Mouse (Mus musculus): ENCODE results near the gene Tfpt. TPM values are rescaled to one million over a fixed set of nuclear protein-coding genes. Genes with fewer than 3 reads are reported as not detected.
"Not testable (repeated sequence)": the region's sequence is repeated elsewhere in the genome, so short reads cannot be mapped to it uniquely, and the experiment has no call there.

Gene Tfpt
- polyA plus RNA-seq, 1 experiment from 2014 or later, result 14.6 TPM

GRCm38 (mm10) chr7:3580029-3580428 lies 49.7 kb downstream of the Tfpt start:
- Histone ChIP-seq H3K9me3 (ENCODE audit: control insufficient read depth, low read length) (no peaks in the 10 kb centered on the region), H3K4me2 (replicated peaks; ENCODE audit: low read depth) (no peak overlapping the region), H3K9ac (ENCODE audit: low read length) (no peak overlapping the region), H3K27me3 (ENCODE audit: control insufficient read depth, insufficient read depth, low read length) (no peaks in the 10 kb centered on the region), H3K27ac (replicated peaks) (no peak overlapping the region), H3K4me1 (replicated peaks; ENCODE audit: control insufficient read depth, insufficient read depth) (no peaks in the 10 kb centered on the region), H3K36me3 (ENCODE audit: control insufficient read depth, insufficient read depth, low read length) (no peaks in the 10 kb centered on the region), H3K4me3 (ENCODE audit: low read depth, low read length) (no peak overlapping the region)
- no peak for DNase-seq (ENCODE audit: low spot score)
- ATAC-seq (ENCODE audit: low FRiP score, low TSS enrichment), result no peak
- TF ChIP-seq EP300 (optimal IDR thresholded peaks at IDR 0.05) (no peak), CTCF (IDR thresholded peaks at IDR 0.05; ENCODE audit: low read depth) (no peak)
- 55% methylated on average over 2 of the region's 2 CpGs for WGBS

GRCm38 (mm10) chr7:3578952-3579546 lies 50.7 kb downstream of the Tfpt start:
- no peaks in the 10 kb centered on the region for H3K4me1 ChIP-seq (replicated peaks; ENCODE audit: control insufficient read depth, insufficient read depth)
- DNase-seq (ENCODE audit: low spot score), result no peak
- no peaks in the 10 kb centered on the region for H3K9me3 ChIP-seq (ENCODE audit: control insufficient read depth, low read length)
- H3K9ac ChIP-seq (ENCODE audit: low read length), result no peak overlapping the region
- H3K36me3 ChIP-seq (ENCODE audit: control insufficient read depth, insufficient read depth, low read length), result no peaks in the 10 kb centered on the region
- H3K27ac ChIP-seq (replicated peaks), result no peak overlapping the region
- no peak overlapping the region for H3K4me2 ChIP-seq (replicated peaks; ENCODE audit: low read depth)
- no peak overlapping the region for H3K4me3 ChIP-seq (ENCODE audit: low read depth, low read length)
- ATAC-seq (ENCODE audit: low FRiP score, low TSS enrichment), result no peak
- H3K27me3 ChIP-seq (ENCODE audit: control insufficient read depth, insufficient read depth, low read length), result no peaks in the 10 kb centered on the region
- TF ChIP-seq CTCF (IDR thresholded peaks at IDR 0.05; ENCODE audit: low read depth), result no peak
- no peak for TF ChIP-seq EP300 (optimal IDR thresholded peaks at IDR 0.05)
- 54% methylated on average over 6 of the region's 6 CpGs for WGBS

DNA sequence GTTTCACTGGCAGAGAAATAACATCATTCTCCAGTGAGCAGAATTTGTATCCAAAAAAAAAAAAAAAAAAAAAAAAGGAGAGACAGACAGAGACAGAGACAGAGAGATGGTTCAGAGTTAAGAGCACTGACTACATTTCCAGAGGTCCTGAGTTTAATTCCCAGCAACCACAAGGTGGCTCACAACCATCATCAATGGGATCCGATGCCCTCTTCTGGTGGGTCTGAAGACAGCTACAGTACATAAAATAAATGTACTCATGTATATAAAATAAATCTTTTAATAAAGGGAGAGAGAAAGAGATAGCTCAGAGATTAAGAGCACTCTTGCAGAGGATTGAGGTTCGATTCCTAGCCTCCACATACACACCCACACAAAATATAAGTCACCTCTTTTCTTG lies 51.5 kb downstream of the Tfpt start:
- H3K9ac ChIP-seq (ENCODE audit: low read length), result no peak overlapping the region
- no peaks in the 10 kb centered on the region for H3K9me3 ChIP-seq (ENCODE audit: control insufficient read depth, low read length)
- ATAC-seq (ENCODE audit: low FRiP score, low TSS enrichment) (no peak), DNase-seq (ENCODE audit: low spot score) (no peak)
- no peak overlapping the region for H3K4me3 ChIP-seq (ENCODE audit: low read depth, low read length)
- H3K27ac ChIP-seq (replicated peaks), result no peak overlapping the region
- WGBS, result 74% methylated on average over 2 of the region's 2 CpGs
- TF ChIP-seq EP300 (optimal IDR thresholded peaks at IDR 0.05) (no peak), CTCF (IDR thresholded peaks at IDR 0.05; ENCODE audit: low read depth) (peak; percentile 33)
- no peaks in the 10 kb centered on the region for H3K27me3 ChIP-seq (ENCODE audit: control insufficient read depth, insufficient read depth, low read length)
- H3K4me1 ChIP-seq (replicated peaks; ENCODE audit: control insufficient read depth, insufficient read depth), result no peaks in the 10 kb centered on the region
- H3K36me3 ChIP-seq (ENCODE audit: control insufficient read depth, insufficient read depth, low read length), result no peaks in the 10 kb centered on the region
- no peak overlapping the region for H3K4me2 ChIP-seq (replicated peaks; ENCODE audit: low read depth)

GRCm38 (mm10) chr7:3576354-3577124 lies 53.2 kb downstream of the Tfpt start:
- no peaks in the 10 kb centered on the region for H3K4me1 ChIP-seq (replicated peaks; ENCODE audit: control insufficient read depth, insufficient read depth)
- no peak overlapping the region for H3K4me3 ChIP-seq (ENCODE audit: low read depth, low read length)
- H3K27ac ChIP-seq (replicated peaks), result no peak overlapping the region
- no peaks in the 10 kb centered on the region for H3K27me3 ChIP-seq (ENCODE audit: control insufficient read depth, insufficient read depth, low read length)
- no peak for DNase-seq (ENCODE audit: low spot score)
- no peak for ATAC-seq (ENCODE audit: low FRiP score, low TSS enrichment)
- 70% methylated on average over 5 of the region's 5 CpGs for WGBS
- no peak overlapping the region for H3K4me2 ChIP-seq (replicated peaks; ENCODE audit: low read depth)
- no peak overlapping the region for H3K9ac ChIP-seq (ENCODE audit: low read length)
- H3K36me3 ChIP-seq (ENCODE audit: control insufficient read depth, insufficient read depth, low read length), result no peaks in the 10 kb centered on the region
- TF ChIP-seq CTCF (IDR thresholded peaks at IDR 0.05; ENCODE audit: low read depth), result no peak
- TF ChIP-seq EP300 (optimal IDR thresholded peaks at IDR 0.05), result no peak
- no peaks in the 10 kb centered on the region for H3K9me3 ChIP-seq (ENCODE audit: control insufficient read depth, low read length)

GRCm38 (mm10) chr7:3574216-3574615 lies 55.5 kb downstream of the Tfpt start:
- H3K27ac ChIP-seq (replicated peaks), result no peak overlapping the region
- H3K9me3 ChIP-seq (ENCODE audit: control insufficient read depth, low read length), result no peaks in the 10 kb centered on the region
- no peak overlapping the region for H3K9ac ChIP-seq (ENCODE audit: low read length)
- H3K27me3 ChIP-seq (ENCODE audit: control insufficient read depth, insufficient read depth, low read length), result no peaks in the 10 kb centered on the region
- H3K4me2 ChIP-seq (replicated peaks; ENCODE audit: low read depth), result no peak overlapping the region
- DNase-seq (ENCODE audit: low spot score) (no peak), ATAC-seq (ENCODE audit: low FRiP score, low TSS enrichment) (no peak)
- no peaks in the 10 kb centered on the region for H3K36me3 ChIP-seq (ENCODE audit: control insufficient read depth, insufficient read depth, low read length)
- TF ChIP-seq EP300 (optimal IDR thresholded peaks at IDR 0.05), result no peak
- TF ChIP-seq CTCF (IDR thresholded peaks at IDR 0.05; ENCODE audit: low read depth), result peak; percentile 34
- no peak overlapping the region for H3K4me3 ChIP-seq (ENCODE audit: low read depth, low read length)
- 39% methylated on average over 5 of the region's 5 CpGs for WGBS
- H3K4me1 ChIP-seq (replicated peaks; ENCODE audit: control insufficient read depth, insufficient read depth), result no peaks in the 10 kb centered on the region

DNA sequence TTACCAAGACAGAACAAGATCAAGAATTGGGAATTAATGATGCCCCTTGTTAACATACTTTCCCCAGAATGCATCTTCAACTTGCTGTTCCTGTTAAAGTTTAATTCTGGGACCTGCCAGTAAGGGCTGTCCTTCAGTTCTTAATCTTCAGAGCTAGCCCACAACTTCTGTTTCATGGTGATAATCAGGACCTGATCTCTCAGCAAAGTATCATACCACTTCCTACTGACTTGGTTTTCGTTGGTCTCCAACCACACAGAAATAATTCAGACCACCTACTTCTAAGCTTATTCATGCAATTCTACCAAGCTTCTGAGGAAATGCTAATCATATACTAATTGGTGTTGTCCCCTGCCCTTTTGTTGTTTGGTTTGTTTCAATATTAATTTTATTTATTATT lies 57.9 kb downstream of the Tfpt start:
- Histone ChIP-seq H3K27ac (replicated peaks) (no peak overlapping the region), H3K9ac (ENCODE audit: low read length) (no peak overlapping the region), H3K9me3 (ENCODE audit: control insufficient read depth, low read length) (no peaks in the 10 kb centered on the region), H3K4me2 (replicated peaks; ENCODE audit: low read depth) (no peak overlapping the region), H3K4me3 (ENCODE audit: low read depth, low read length) (no peak overlapping the region), H3K4me1 (replicated peaks; ENCODE audit: control insufficient read depth, insufficient read depth) (no peaks in the 10 kb centered on the region), H3K27me3 (ENCODE audit: control insufficient read depth, insufficient read depth, low read length) (no peaks in the 10 kb centered on the region), H3K36me3 (ENCODE audit: control insufficient read depth, insufficient read depth, low read length) (no peaks in the 10 kb centered on the region)
- no peak for DNase-seq (ENCODE audit: low spot score)
- WGBS, result 77% methylated on average over 1 of the region's 1 CpGs
- ATAC-seq (ENCODE audit: low FRiP score, low TSS enrichment), result no peak
- TF ChIP-seq CTCF (IDR thresholded peaks at IDR 0.05; ENCODE audit: low read depth) (no peak), EP300 (optimal IDR thresholded peaks at IDR 0.05) (no peak)

- not testable (repeated sequence) for DNase-seq (ENCODE audit: low spot score); H3K4me1 ChIP-seq (replicated peaks; ENCODE audit: control insufficient read depth, insufficient read depth); H3K36me3 ChIP-seq (ENCODE audit: control insufficient read depth, insufficient read depth, low read length); H3K9ac ChIP-seq (ENCODE audit: low read length); H3K27ac ChIP-seq (replicated peaks); ATAC-seq (ENCODE audit: low FRiP score, low TSS enrichment); H3K4me3 ChIP-seq (ENCODE audit: low read depth, low read length); H3K4me2 ChIP-seq (replicated peaks; ENCODE audit: low read depth); H3K27me3 ChIP-seq (ENCODE audit: control insufficient read depth, insufficient read depth, low read length); H3K9me3 ChIP-seq (ENCODE audit: control insufficient read depth, low read length)
- WGBS, result 80% methylated on average over 3 of the region's 3 CpGs
These were observed 59.1 kb downstream of the Tfpt start for GRCm38 (mm10) chr7:3570580-3570979.
